Mouse (Mus musculus) olfactory bulb, adult 2 months (tissue): ENCODE data around the gene Ifngr2. TPM values are rescaled to one million over a fixed set of nuclear protein-coding genes. Genes with fewer than 3 reads are reported as not detected.

ENCODE experiments used
- H3K27ac ChIP-seq: fragments of 200-500 bp; 2 replicates; pipeline ENCODE4 v1.5.1; 2012; ENCODE audit warnings: low read depth, low read length; ENCODE audit not compliant: insufficient read depth
- H3K4me1 ChIP-seq: fragments of 200-500 bp; 2 replicates; pipeline ENCODE4 v1.6.1; 2012; ENCODE audit warnings: low read length; ENCODE audit not compliant: control insufficient read depth, insufficient read depth
- H3K4me3 ChIP-seq: fragments of 200-500 bp; 2 replicates; pipeline ENCODE4 v1.5.1; 2012; ENCODE audit warnings: mild to moderate bottlenecking, low read depth, low read length, moderate library complexity; ENCODE audit not compliant: insufficient read depth
- CTCF ChIP-seq: fragments of 200-500 bp; IDR thresholded peaks from 2 replicates; pipeline ENCODE4 v1.5.1; 2012; ENCODE audit warnings: low read depth, mild to moderate bottlenecking, low read length, moderate library complexity; ENCODE audit not compliant: insufficient read depth
- POLR2A ChIP-seq: fragments of 200-500 bp; IDR thresholded peaks from 2 replicates; pipeline ENCODE4 v1.6.1; 2012; ENCODE audit warnings: mild to moderate bottlenecking, low read depth, low read length, moderate library complexity; ENCODE audit not compliant: insufficient read depth
- WGBS: fragments of 180-500 bp; shearing (Covaris S2); methylation state at CpG from one replicate; pipeline ENCODE4 v1.1.7; 2018; 5-methylcytosine and 5-hydroxymethylcytosine counted together
- polyA plus RNA-seq: library from polyadenylated mRNA; stranded (reverse); fragments of >200 nt; gene quantifications from 2 replicates; pipeline ENCODE4 v1.2.4, GENCODE M21; 2012; ENCODE audit warnings: low replicate concordance; ENCODE audit not compliant: missing spikeins, insufficient read depth, insufficient read length

Ifngr2 gene
- polyA plus RNA-seq, 1 experiment = not detected

DNA sequence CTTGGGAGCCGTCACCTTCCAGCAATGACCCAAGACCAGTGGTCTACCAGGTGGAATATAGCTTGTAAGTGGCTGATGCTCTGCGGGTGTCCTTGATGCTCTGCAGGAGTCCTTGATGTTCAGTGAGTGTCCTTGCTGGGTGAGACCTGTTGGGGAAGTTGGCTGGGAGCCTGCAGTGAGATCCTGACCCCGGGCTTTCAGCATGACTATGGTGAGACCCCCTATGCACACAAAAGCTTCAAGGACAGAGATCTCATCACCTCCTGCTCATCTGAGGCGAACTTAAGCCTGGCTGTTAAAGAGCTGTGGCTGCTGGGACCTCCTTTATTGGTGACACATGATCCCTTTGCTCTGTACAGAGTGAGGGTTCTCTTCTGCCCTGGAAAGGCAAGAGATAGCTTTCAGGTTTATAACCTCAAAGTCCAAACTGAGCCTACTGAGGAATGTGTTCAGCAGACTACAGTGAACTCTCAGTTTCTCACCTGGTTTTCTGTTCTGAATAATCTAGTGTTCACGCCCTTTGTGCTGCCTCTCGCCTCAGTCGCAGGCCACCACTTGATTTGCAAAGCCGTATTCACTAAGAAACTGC lies 8.2 kb downstream of the Ifngr2 start:
- no peak overlapping the region for H3K4me3 ChIP-seq
- TF ChIP-seq POLR2A (no peak), CTCF (no peak)
- 94% methylated on average over 8 of the region's 8 CpGs for WGBS

DNA sequence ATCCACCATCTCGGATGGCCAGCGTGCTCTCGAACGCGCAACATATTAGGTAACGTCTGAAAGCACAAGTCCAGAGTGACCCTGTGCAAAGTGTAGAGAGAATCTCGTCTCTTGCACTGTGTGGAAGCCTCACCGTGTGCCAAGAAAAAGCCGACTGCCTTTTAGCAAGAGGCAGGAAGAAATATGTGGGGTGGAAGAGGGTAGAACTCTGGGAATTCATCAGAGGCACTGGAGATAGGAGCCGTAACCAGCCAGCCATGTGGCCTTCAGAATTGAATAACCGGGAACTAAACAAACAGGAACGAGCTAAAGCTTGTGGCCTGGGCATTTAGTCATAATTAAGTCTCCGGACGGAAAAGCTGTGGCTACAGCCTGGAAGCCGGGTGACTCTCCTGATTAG lies 9.8 kb downstream of the Ifngr2 start:
- H3K4me1 ChIP-seq = peaks cover 6% of the 10 kb centered on the region; the same call in 1 of the 2 replicates
- no peak overlapping the region for H3K27ac ChIP-seq
- WGBS = 81% methylated on average over 15 of the region's 15 CpGs
- H3K4me3 ChIP-seq = no peak overlapping the region
- TF ChIP-seq POLR2A = no peak
- no peak for TF ChIP-seq CTCF

More for the DNA sequence above, 8.2 kb downstream of the Ifngr2 start:
- H3K4me1 ChIP-seq = peaks cover 6% of the 10 kb centered on the region; the same call in 1 of the 2 replicates
- no peak overlapping the region for H3K27ac ChIP-seq

DNA sequence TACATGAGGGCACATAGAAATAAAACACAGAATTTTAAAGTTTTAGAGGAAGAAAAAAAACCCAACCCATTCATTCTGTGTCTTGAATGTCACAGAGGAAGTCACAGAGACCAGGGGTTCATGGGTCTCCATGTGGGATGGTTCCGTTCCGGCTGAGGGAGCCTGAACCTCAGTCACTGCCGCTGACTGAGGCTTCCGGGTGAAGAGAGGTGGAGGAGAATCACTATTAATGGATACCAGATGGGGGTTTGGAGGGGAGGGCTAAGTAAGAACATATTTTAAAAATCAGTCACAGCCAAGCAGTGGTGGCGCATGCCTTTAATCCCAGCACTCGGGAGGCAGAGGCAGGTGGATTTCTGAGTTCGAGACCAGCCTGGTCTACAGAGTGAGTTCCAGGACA lies 10.3 kb downstream of the Ifngr2 start:
- no peak overlapping the region for H3K27ac ChIP-seq
- no peak overlapping the region for H3K4me3 ChIP-seq
- H3K4me1 ChIP-seq = peaks cover 6% of the 10 kb centered on the region; the same call in 1 of the 2 replicates
- TF ChIP-seq CTCF (no peak), POLR2A (no peak)
- 93% methylated on average over 7 of the region's 7 CpGs for WGBS

DNA sequence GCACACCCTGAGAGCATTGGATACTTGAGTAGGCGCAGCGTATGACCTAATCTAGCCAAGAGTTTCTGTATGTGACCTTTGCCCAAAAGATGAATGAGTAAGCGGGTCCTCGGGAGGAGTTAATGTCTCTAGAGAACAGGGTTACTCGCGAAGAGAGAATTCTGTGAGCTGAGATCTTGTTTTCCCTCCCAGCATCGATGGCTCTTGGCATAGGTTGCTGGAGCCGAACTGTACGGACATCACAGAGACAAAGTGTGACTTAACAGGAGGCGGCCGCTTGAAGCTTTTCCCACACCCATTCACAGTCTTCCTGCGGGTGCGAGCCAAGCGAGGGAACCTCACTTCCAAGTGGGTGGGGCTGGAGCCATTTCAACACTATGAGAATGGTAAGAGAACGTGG lies 10.8 kb downstream of the Ifngr2 start:
- TF ChIP-seq POLR2A (no peak), CTCF (no peak)
- no peak overlapping the region for H3K4me3 ChIP-seq
- no peak overlapping the region for H3K27ac ChIP-seq
- H3K4me1 ChIP-seq = peaks cover 6% of the 10 kb centered on the region; the same call in 1 of the 2 replicates
- WGBS = 76% methylated on average over 15 of the region's 15 CpGs

DNA sequence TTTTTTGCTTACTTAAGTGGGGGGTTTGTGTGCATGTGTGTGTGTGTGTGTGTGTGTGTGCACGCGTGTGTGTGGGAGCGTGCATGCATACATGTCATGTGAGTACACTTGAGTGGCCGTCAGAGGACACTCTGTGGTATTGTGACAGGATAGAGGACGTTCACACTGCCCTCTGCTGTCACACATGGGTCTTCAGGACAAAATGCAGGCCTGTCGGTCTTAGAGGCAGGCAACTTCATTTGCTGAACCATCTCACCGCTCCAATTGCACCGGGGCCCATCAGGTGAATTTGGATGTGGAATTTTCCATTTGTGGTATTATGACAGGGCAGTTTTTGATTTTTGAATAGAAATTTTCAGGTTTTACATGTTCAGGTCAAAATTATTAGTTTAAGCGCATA lies 14.2 kb downstream of the Ifngr2 start:
- WGBS = 68% methylated on average over 9 of the region's 9 CpGs
- TF ChIP-seq CTCF (no peak), POLR2A (no peak)
- H3K27ac ChIP-seq = no peak overlapping the region
- no peak overlapping the region for H3K4me3 ChIP-seq
- H3K4me1 ChIP-seq = no peaks in the 10 kb centered on the region

DNA sequence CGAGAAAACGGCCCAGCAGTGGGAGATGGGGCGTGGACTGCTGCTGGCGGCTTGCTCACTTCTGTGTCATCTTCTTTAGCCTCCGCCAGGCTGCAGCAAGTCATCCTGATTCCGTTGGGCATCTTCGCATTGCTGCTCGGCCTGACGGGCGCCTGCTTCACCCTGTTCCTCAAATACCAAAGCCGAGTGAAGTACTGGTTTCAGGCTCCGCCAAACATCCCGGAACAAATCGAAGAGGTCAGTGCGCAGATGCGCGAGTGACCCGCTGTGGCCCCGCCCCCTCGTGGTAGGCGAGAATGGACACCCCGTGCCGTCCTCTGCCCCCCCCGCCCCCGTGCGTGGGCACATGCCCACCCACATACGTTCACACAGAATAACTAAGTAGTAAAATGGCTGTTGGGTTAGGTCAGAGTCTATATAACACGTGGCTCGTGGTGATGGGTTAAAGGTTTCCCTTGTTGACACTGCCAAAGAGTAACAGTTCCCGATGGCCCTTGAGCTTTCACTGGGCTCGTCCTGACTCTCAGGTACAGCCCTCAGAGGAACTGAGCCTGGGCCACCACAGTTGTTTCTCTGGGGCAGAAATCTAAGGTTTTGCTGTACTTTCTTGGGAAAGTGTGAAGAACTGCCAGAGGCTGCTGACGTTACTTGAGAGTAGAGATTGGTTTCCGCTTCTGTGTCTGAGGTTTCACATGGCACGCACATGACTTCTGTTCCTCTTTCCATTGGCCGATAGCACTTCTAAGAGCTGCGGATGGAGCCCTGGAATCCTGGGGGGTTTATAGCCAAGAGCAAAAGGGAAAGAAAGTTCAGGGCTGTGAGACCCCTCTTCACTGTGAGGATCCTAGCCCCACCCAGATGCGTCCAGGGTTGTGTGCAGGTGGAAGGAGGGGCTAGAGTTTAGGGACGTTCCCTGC lies 14.9 kb downstream of the Ifngr2 start:
- H3K4me3 ChIP-seq = no peak overlapping the region
- 75% methylated on average over 38 of the region's 38 CpGs for WGBS
- no peak for TF ChIP-seq POLR2A
- TF ChIP-seq CTCF = no peak
- H3K27ac ChIP-seq = no peak overlapping the region
- no peaks in the 10 kb centered on the region for H3K4me1 ChIP-seq

DNA sequence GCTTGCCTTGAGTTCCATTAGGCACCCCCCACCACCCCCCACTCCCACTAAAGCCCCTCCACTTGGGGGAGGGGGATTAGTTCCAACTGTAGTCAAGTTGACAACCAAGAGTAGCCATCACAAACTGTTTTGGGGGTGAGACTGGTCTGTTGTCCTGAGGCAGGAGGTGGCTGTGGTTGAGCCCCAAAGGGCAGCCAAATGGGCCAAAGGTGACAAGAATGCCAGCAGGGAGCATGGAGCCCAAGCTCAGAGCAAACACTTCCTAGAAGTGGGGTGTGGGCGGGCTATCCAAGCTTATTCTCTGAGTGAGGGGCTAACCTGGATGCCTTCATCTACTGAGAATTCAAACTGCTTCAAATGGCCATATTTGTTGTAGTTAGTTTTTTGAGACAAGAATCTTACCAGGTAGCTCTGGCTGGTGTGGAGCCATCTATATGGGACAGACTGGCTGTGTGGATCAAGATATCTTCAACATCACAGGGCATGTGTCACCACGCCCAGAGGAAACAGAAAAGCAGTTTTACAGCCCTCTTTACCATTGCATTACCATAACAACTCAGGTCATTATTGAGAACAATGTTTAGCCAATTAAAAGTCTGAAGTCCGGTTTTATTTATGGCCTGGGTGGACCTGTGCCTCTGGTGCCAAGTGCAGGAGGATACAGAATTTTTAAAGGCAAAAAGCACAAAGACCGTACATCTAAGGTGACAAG lies 17.9 kb downstream of the Ifngr2 start:
- Histone ChIP-seq H3K27ac (no peak overlapping the region), H3K4me3 (no peak overlapping the region), H3K4me1 (no peaks in the 10 kb centered on the region)
- 82% methylated on average over 4 of the region's 4 CpGs for WGBS
- TF ChIP-seq CTCF (no peak), POLR2A (no peak)

DNA sequence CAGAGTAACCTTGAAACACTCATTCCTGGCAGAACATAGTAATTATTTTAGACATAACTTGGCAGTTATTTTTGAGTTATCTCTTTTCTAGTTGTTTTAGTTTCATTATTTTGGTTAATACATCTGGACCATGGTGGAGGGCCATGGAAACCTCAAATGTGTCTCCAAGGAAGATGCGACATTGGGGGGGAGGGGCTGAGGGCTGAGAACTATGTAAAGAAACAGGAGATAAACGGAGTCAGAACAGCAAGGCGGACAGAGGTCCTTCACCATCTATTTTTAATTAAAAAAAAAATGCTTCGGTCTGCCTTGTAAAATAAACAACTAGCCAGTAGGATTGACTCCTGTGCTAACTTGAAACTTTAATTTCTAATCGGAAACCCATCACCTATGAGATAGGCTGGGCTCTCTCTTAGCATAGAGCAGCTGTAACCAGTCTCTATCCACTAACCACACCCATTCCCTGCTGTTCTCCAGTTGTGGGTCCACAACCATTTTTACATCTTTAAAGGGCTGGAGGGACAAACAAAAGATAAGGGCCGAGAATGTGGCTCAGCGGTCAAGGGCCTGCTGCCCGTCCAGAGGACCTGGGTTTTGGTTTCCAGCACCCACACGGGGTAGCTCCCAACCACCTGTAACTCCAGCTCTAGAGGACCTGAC lies 18.6 kb downstream of the Ifngr2 start:
- no peak for TF ChIP-seq POLR2A
- WGBS = 88% methylated on average over 9 of the region's 9 CpGs
- Histone ChIP-seq H3K27ac (no peak overlapping the region), H3K4me3 (no peak overlapping the region), H3K4me1 (no peaks in the 10 kb centered on the region)
